Mouse (Mus musculus) left cerebral cortex, adult 2 months (tissue): ENCODE measurements at regions not wholly inside any gene's neighbourhood (a gene's known extent, or its start where the extent isn't known, plus 50 kb on each side); places are given as distances from the start of the nearest gene placed in this dataset.

Experiments
- DNase-seq, 2 experiments: peaks; one replicate each; pipeline ENCODE4 v3.0.0; 2021 to 2022; ENCODE audit warnings: low spot score in 2 of 2, mixed read lengths in 1 of 2; ENCODE audit errors: extremely low spot score in 1 of 2
- H3K27ac ChIP-seq: fragments of 200-600 bp; 2 replicates; pipeline ENCODE4 v1.8.1; 2022
- H3K4me3 ChIP-seq: fragments of 200-600 bp; 2 replicates; pipeline ENCODE4 v1.8.1; 2022
- CTCF ChIP-seq: fragments of 200-600 bp; IDR thresholded peaks from 2 replicates; pipeline ENCODE4 v1.8.1; 2022; ENCODE audit warnings: antibody characterized with exemption, mild to moderate bottlenecking, moderate library complexity
- intact Hi-C: fragments of 180-260 bp; cut with DNase I; formaldehyde crosslinking; loops from one replicate; pipeline ENCODE4 v1.15.1; 2025

DNA sequence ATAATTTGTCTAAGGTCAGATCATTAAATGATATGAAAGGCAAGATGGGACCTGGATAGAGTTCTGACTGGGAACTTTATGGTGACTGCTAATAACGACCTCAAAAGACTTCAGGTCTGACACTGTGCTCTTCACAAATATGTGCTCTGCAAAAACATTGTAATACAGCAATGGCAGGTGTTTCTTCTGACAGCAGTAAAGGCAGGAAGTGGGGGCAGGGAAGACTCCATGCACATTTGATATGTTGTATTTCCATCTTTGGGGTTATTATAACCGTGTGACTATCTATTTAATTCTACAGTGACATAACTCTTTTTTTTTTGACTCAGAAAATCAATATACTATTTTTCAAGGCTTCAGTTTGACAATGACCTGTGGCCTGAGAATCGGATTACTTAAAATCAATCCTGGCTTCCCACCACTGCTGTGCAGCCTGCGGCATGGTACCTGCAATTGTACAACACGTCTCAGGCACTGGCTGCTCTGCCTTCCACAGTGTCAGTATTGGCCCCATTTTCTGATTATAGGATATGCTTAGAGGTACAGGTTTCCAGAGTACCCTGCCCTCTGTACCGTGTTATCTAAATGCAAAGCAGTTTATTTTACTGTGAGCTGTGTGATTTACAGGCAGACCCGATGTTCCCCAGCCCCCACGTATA is 139.4 kb downstream of the Klf6 start:
- H3K27ac ChIP-seq: no peak overlapping the region
- no peak for TF ChIP-seq CTCF
- no peak for DNase-seq
- no peak overlapping the region for H3K4me3 ChIP-seq
- intact Hi-C loops: no loop called here

- no peak overlapping the region for H3K4me3 ChIP-seq
- no peak for DNase-seq
- TF ChIP-seq CTCF: no peak
- no peak overlapping the region for H3K27ac ChIP-seq
- intact Hi-C loops: no loop called here
Observed at GRCm38 (mm10) chr13:6001218-6001564, 139.9 kb downstream of the Klf6 start.

GRCm38 (mm10) chr13:6005901-6006300 is 144.6 kb downstream of the Klf6 start:
- intact Hi-C loops: no loop called here
- DNase-seq: no peak
- no peak for TF ChIP-seq CTCF

DNA sequence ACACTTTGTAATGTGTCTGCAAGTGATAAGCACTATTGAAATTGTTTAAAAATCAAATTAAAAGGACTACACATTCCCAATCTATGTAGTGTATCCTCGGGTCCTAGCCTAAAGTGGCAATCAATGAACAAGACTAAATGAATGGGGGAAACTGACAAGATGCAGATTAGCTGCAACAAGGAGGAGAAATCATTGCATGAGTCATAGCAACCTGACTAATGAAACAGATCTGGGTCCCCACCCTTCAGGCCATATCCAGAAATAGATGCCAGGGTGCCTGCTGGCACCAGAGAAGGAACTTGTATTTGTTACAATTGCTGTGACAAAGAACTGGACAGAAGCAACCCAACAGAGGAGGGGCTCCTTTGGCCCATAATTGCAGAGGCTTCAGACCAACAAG is 148.4 kb downstream of the Klf6 start:
- no peak for DNase-seq
- Histone ChIP-seq H3K4me3 (no peak overlapping the region), H3K27ac (no peak overlapping the region)
- intact Hi-C loops: no loop called here
- no peak for TF ChIP-seq CTCF

More at GRCm38 (mm10) chr13:6005901-6006300, 144.6 kb downstream of the Klf6 start:
- Histone ChIP-seq H3K27ac (no peak overlapping the region), H3K4me3 (no peak overlapping the region)

- Histone ChIP-seq H3K4me3 (no peak overlapping the region), H3K27ac (no peak overlapping the region)
- TF ChIP-seq CTCF: no peak
- no peak for DNase-seq
- intact Hi-C loops: no loop called here
Observed at GRCm38 (mm10) chr13:6027207-6027606, 165.9 kb downstream of the Klf6 start.

- Histone ChIP-seq H3K4me3 (no peak overlapping the region), H3K27ac (no peak overlapping the region)
- TF ChIP-seq CTCF: no peak
- DNase-seq: no peak
- intact Hi-C loops: no loop called here
Observed at GRCm38 (mm10) chr13:6028878-6029277, 167.6 kb downstream of the Klf6 start.

GRCm38 (mm10) chr13:6029461-6029860 is 168.2 kb downstream of the Klf6 start:
- DNase-seq: no peak
- TF ChIP-seq CTCF: no peak
- intact Hi-C loops: no loop called here
- H3K4me3 ChIP-seq: no peak overlapping the region
- no peak overlapping the region for H3K27ac ChIP-seq

GRCm38 (mm10) chr13:6030128-6030527 is 168.8 kb downstream of the Klf6 start:
- no peak for TF ChIP-seq CTCF
- intact Hi-C loops: no loop called here
- DNase-seq: no peak
- Histone ChIP-seq H3K4me3 (no peak overlapping the region), H3K27ac (no peak overlapping the region)

DNA sequence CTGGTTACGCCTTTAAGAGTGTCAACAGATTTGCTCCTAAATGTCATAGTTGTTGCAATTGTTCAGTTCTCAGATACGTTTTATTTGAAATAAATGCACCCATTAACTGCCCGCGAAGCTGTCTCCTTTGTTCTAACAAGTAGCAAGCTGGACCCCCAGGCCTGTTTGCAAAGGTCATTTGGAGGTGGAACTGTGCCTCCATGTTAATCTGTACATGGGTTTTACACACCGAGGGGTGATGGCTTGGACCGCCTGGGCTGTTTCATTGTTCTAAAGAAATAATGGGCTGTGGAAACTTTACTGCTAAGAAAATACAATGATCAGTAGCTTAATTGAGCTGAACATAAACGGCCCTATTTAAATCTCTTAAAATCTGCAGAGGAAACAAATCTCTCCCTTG is 178.8 kb downstream of the Klf6 start:
- H3K27ac ChIP-seq: no peak overlapping the region
- no peak for TF ChIP-seq CTCF
- intact Hi-C loops: no loop called here

DNA sequence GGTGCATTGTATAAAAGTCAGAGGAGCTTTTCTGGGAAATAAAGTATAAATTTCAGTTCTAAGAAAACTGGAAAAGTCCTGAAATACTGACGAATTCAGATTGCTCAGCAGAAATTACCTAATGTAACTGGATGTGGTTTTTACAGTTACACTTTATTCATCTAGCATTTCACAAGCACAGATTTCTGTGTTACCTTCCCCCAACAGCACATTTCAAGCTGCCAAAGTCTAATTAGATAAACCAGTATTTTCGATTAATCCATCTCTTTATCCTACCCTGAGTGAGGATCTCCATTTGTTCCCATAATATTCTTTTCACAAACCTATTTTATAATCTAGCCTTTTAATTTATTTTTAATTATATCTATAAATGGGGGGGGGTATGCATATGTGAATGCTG is 179.4 kb downstream of the Klf6 start:
- intact Hi-C loops: no loop called here

More for the DNA sequence above, 178.8 kb downstream of the Klf6 start:
- DNase-seq: no peak
- no peak overlapping the region for H3K4me3 ChIP-seq

GRCm38 (mm10) chr13:6042495-6042894 is 181.2 kb downstream of the Klf6 start:
- no peak for TF ChIP-seq CTCF
- DNase-seq: no peak
- Histone ChIP-seq H3K4me3 (no peak overlapping the region), H3K27ac (no peak overlapping the region)
- intact Hi-C loops: no loop called here

More for the DNA sequence above, 179.4 kb downstream of the Klf6 start:
- no peak for TF ChIP-seq CTCF
- DNase-seq: no peak
- H3K27ac ChIP-seq: no peak overlapping the region
- H3K4me3 ChIP-seq: no peak overlapping the region

- DNase-seq: no peak
- no peak overlapping the region for H3K27ac ChIP-seq
- intact Hi-C loops: no loop called here
Observed at GRCm38 (mm10) chr13:6059515-6060228, 198.4 kb downstream of the Klf6 start.

More at GRCm38 (mm10) chr13:6059515-6060228, 198.4 kb downstream of the Klf6 start:
- no peak for TF ChIP-seq CTCF
- no peak overlapping the region for H3K4me3 ChIP-seq
